In the genomic region with DNA sequence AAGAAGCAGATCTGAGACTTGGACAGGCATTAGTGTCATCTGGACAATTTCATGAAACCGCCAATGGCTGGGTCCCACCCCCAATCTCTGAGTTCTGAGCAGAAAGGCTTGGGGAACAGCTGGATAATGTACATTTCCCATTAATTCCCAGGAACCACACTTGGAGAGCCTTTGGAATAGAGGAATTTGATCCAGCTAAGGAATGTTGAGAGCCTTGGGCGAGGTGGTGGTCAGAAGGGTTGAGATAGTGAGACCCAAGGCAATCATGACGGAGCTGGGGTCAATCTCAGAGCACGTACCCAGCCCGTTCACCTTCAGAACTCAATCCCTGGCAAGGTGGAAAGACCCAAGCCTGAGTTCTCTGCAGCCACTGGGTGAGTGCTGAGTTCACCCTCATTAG, we compare ENCODE assay signal across 8 mouse cellular contexts. TPM values are rescaled to one million over a fixed set of nuclear protein-coding genes. Genes with fewer than 3 reads are reported as not detected.
A peak's percentile ranks its signal among the peaks of the same experiment; 100 is the strongest.
DNase-seq lines count a peak whose midpoint lies in the region; ATAC-seq and TF ChIP-seq lines count a peak whose summit lies in the region.

No protein-coding gene starts in this region.

- H3K36me3 ChIP-seq in lung, embryonic 14.5 days (ENCODE audit: insufficient read depth), result peaks cover 11% of the 10 kb centered on the region; the same call in 1 of the 2 replicates
- peaks cover 9% of the 10 kb centered on the region for H3K36me3 ChIP-seq in forebrain, embryonic 13.5 days (ENCODE audit: poor library complexity, severe bottlenecking)
- H3K36me3 ChIP-seq in limb, embryonic 10.5 days, result peaks cover 13% of the 10 kb centered on the region
- H3K36me3 ChIP-seq in neural tube, embryonic 13.5 days, result peaks cover 9% of the 10 kb centered on the region

- H3K4me1 ChIP-seq in lung, embryonic 14.5 days (ENCODE audit: insufficient read depth), result 0 out of 2 replicates have a peak, but pooled peaks cover 4% of the 10 kb centered on the region
- H3K4me1 ChIP-seq in forebrain, embryonic 13.5 days, result peaks cover 17% of the 10 kb centered on the region
- H3K4me1 ChIP-seq in limb, embryonic 10.5 days, result peaks cover 17% of the 10 kb centered on the region
- peaks cover 30% of the 10 kb centered on the region for H3K4me1 ChIP-seq in neural tube, embryonic 13.5 days (replicated peaks)

- H3K9ac ChIP-seq in lung, embryonic 14.5 days, result no peak overlapping the region
- H3K9ac ChIP-seq in forebrain, embryonic 13.5 days, result no peak overlapping the region
- peak overlapping the region; percentile 94 for H3K9ac ChIP-seq in neural tube, embryonic 13.5 days

- peak overlapping the region; percentile 70; the same call in 1 of the 2 replicates for H3K4me2 ChIP-seq in lung, embryonic 14.5 days
- H3K4me2 ChIP-seq in forebrain, embryonic 13.5 days, result peak overlapping the region; percentile 78
- H3K4me2 ChIP-seq in neural tube, embryonic 13.5 days, result peak overlapping the region; percentile 70

- no peak for TF ChIP-seq CTCF in lung, embryonic 14.5 days (IDR thresholded peaks at IDR 0.05; ENCODE audit: low read depth)

- ATAC-seq in lung, embryonic 14.5 days (ENCODE audit: insufficient read depth), result no peak
- no peak for ATAC-seq in forebrain, embryonic 13.5 days
- no peak for ATAC-seq in neural tube, embryonic 13.5 days (ENCODE audit: low read depth)

- WGBS in lung, embryonic 14.5 days, result 55% methylated on average over 5 of the region's 5 CpGs
- 94% methylated on average over 5 of the region's 5 CpGs for WGBS in forebrain, embryonic 13.5 days
- WGBS in limb, embryonic 10.5 days, result 76% methylated on average over 5 of the region's 5 CpGs
- WGBS in neural tube, embryonic 13.5 days, result 95% methylated on average over 5 of the region's 5 CpGs

- DNase-seq in lung, embryonic 14.5 days, result no peak
- no peak for DNase-seq in lung, postnatal 36 days
- DNase-seq in limb, embryonic 10.5 days (ENCODE audit: low spot score), result no peak
- DNase-seq in adrenal gland, postnatal 10 days, result no peak
- no peak for DNase-seq in layer of hippocampus, adult 9-11 months
- DNase-seq in thymus, postnatal 36 days, result no peak

- H3K27ac ChIP-seq in lung, embryonic 14.5 days (ENCODE audit: low read depth), result no peak overlapping the region
- H3K27ac ChIP-seq in forebrain, embryonic 13.5 days, result no peak overlapping the region
- H3K27ac ChIP-seq in limb, embryonic 10.5 days, result no peak overlapping the region
- peak overlapping the region; percentile 94; the same call in 1 of the 2 replicates for H3K27ac ChIP-seq in neural tube, embryonic 13.5 days (replicated peaks)

- no peak overlapping the region for H3K4me3 ChIP-seq in lung, embryonic 14.5 days (ENCODE audit: low read depth, low read length)
- no peak overlapping the region for H3K4me3 ChIP-seq in forebrain, embryonic 13.5 days
- peak overlapping the region; percentile 73; the same call in 1 of the 2 replicates for H3K4me3 ChIP-seq in limb, embryonic 10.5 days
- no peak overlapping the region for H3K4me3 ChIP-seq in neural tube, embryonic 13.5 days

- no peaks in the 10 kb centered on the region for H3K27me3 ChIP-seq in lung, embryonic 14.5 days (ENCODE audit: insufficient read depth, low read length)
- no peaks in the 10 kb centered on the region for H3K27me3 ChIP-seq in forebrain, embryonic 13.5 days
- H3K27me3 ChIP-seq in limb, embryonic 10.5 days (ENCODE audit: low read depth, poor library complexity, severe bottlenecking), result no peaks in the 10 kb centered on the region
- H3K27me3 ChIP-seq in neural tube, embryonic 13.5 days, result no peaks in the 10 kb centered on the region

- no peaks in the 10 kb centered on the region for H3K9me3 ChIP-seq in lung, embryonic 14.5 days (ENCODE audit: low read depth, low read length)
- no peaks in the 10 kb centered on the region for H3K9me3 ChIP-seq in forebrain, embryonic 13.5 days (replicated peaks)
- H3K9me3 ChIP-seq in limb, embryonic 10.5 days (replicated peaks), result no peaks in the 10 kb centered on the region
- no peaks in the 10 kb centered on the region for H3K9me3 ChIP-seq in neural tube, embryonic 13.5 days

RNA-seq across cellular contexts. Expression of a gene that starts 0.7 kb away (rescaled TPM):
- polyA plus RNA-seq in lung, embryonic 14.5 days (2014; fragmentation: Nextera tagmentation; extraction: Ambion mirVana), result 66.5 and 70.9 TPM in 2 replicates
- polyA plus RNA-seq in forebrain, embryonic 13.5 days (2015; fragmentation: Nextera tagmentation; extraction: Ambion mirVana), result 80.2 and 81.1 TPM in 2 replicates
- 73.9 and 74.4 TPM in 2 replicates for polyA plus RNA-seq in limb, embryonic 10.5 days (2016; fragmentation: Nextera tagmentation; extraction: Ambion mirVana)
- polyA plus RNA-seq in neural tube, embryonic 13.5 days (2015; fragmentation: Nextera tagmentation; extraction: Ambion mirVana), result 84.6 and 85.9 TPM in 2 replicates
- total RNA-seq in adrenal gland, postnatal 10 days (2021), result 10 to 100 TPM; 31.6 to 33.0 TPM

RNA-seq across cellular contexts. Expression of a gene that starts 16.0 kb away (rescaled TPM):
- 14.8 and 18.1 TPM in 2 replicates for polyA plus RNA-seq in lung, embryonic 14.5 days (2014; fragmentation: Nextera tagmentation; extraction: Ambion mirVana)
- 4.1 and 4.8 TPM in 2 replicates for polyA plus RNA-seq in forebrain, embryonic 13.5 days (2015; fragmentation: Nextera tagmentation; extraction: Ambion mirVana)
- 26.1 and 26.2 TPM in 2 replicates for polyA plus RNA-seq in limb, embryonic 10.5 days (2016; fragmentation: Nextera tagmentation; extraction: Ambion mirVana)
- 3.9 and 4.6 TPM in 2 replicates for polyA plus RNA-seq in neural tube, embryonic 13.5 days (2015; fragmentation: Nextera tagmentation; extraction: Ambion mirVana)
- 1 to 10 TPM; 4.3 to 6.5 TPM for total RNA-seq in adrenal gland, postnatal 10 days (2021)
